Mouse (Mus musculus): ENCODE measurements around the gene Ttll12.

Ttll12 gene

DNA sequence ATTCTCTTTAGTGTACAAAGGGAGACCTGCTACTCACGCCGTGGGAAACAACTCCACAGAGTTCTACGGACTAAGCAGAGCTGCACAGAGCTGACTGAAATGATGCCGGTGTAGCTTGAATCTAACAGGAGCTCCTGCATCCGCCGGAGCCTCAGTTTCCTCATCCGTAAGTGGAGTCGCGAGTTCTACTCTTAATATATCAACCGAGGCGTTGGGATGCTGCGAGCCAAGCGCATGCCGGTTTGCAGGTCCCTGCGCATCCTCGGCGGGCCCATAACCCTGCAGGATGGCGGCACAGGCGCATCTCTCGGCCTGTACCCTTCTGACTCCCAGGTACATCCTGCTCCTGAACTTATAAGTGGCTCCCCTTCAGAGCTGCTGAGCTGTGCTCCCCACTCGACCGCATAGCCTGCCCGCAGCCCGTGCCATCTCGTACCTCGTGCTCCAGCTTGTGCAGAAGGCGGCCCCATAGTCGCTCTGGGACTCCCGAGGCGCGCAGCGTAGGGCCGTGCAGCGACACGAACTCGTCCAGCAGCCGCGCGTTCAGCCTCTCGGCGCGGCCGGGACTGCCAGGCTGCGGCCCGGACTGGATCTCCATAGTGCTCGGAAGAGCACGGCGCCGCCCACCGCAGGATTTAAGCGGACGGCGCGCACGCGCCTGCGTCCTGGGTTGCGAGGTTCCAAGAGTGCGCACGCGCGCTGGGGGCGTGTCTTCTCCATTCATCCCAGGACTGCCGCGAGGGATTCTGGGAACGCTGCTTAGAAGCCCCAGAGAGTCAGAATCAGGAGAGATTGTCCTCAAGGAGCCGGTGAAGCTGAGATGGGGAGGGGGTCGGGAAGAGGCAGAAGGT is at the start of gene Ttll12:
Gene Ttll12 (minus strand): TSS at position 645 of the 851 bp plus-strand sequence.
- peak; percentile 68 for DNase-seq (ENCODE audit: low spot score)

DNA sequence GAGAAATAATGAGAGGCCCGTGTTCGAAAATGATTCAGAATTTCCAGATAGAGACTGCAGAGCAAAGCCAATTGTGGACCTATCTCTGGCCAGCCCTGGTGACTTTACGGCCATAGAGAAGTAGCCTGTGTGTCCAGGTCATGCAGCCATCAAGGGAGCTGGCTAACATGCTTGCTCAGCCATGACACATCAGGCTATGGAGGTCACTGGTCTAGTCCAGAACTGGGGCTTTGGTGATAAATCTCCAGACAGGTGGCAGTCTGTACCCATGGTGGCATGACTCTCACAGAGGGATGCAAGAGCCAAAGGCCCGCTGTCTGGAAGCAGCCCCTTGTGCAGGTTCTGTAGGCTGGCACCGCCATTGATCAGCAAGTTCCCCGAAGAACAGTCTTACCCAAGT is 47.6 kb upstream of the Ttll12 start:
- no peak for DNase-seq (ENCODE audit: low spot score)

DNA sequence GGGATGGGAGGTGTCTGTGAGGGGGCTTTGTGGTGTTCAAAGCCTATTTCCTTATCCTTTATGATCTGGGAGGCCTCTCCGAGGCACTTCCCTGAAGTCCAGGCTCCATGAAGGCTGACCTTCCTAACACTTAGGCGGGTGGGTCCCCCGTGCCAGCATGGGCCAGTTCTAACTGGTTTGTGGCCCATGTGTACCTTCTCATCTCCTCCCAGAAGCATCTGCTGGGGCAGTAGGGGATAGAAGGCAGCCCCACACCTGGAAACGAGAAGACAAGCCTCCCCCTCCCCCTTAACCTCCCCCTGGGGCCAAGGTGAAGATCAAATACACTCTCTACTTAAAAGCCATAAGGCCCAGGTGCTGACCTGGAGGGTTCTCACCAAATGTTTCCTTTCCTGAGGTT is 45.3 kb upstream of the Ttll12 start:
- no peak for DNase-seq (ENCODE audit: low spot score)

DNA sequence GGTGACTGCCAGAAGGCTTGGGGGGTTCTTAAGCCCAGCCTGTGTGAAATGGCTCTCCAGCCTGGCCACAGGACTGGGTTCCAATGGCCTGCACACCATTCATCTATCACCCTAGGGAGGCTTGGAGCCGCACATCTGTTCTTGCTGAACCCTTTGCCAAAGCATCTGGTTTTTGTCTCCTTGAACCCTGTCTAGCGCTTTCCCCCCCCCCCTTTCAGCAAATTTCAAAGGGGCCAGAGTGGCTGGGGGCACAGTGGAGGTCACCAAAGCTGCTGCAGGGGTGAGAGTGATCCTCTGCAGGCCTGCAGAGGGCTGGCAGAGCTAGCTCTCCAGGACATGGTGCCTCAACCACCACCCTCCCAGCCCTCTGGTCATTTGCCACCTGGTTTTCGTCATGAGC is 44.2 kb upstream of the Ttll12 start:
- DNase-seq (ENCODE audit: low spot score), result no peak

DNA sequence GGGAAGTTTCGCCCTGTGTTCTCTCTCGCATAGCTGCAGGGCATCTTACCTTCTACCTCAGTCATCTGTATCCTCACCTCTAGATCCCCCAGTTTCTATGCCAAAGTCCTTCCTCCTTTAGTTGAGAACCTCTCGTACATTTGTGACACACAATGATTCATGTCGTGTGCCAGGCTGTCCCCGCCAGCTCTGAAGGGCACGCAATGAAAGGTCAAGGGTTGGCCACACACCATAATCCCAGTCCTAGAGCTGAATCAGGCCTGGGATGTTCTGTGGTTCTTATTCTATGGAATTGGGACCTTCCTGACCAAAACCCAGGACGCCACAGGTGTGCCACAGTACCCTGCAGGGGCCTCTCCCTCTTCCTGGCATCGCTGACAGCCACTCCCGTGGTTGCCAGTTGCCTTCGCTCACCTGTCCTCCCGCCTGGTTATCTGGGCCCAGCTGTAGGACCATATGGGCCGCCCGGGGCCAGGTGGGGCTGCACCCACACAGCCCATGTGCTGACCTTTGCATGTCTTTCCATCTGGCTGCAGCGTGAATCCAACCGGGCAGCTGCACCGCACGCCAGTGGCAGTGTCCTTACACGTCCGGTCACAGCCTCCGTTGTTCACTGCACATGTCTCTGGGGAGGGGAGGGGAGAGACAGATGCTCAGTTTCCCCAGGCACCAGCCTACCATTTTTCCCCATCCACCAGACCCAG is 43.4 kb upstream of the Ttll12 start:
- DNase-seq (ENCODE audit: low spot score), result no peak

DNA sequence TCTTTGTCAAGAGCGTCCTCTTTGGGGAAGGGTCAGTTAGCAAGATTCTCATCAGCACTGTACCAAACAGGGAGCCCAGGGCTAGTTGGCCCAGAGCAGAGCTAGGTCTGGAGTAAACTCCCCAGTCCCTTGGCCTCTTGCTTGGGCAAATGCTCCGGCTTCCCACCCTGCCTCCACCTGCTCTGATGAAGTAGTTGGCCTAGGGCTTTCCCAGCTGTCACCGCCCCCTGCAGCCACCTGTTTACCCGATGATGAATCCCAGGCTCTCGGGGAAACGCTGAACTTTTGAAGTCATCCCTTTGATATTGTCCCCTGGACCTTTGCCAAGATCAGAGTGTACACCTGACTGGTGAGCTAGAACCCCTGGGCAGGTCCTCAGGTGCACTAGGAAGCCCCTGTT is 41.8 kb upstream of the Ttll12 start:
- DNase-seq (ENCODE audit: low spot score), result no peak

DNA sequence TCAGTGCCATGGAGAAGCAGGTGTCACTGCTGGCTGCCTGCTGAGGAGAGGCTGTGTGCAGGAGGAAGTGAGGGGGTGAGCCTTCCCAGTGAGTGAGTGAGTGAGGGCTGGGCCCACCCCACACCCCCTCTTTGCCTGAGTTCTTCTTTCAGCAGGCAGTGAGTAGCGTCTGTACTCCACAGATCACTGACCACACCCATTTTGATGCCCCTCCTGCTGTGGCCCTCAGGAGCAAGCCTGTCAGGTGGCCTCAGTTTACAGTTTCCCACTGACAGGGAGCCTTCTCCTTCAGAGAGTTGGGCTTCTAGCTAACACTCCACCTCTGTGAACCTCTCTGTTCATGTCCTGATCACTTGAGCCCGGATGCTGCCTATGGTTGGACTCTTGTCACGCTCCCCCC is 40.3 kb upstream of the Ttll12 start:
- DNase-seq (ENCODE audit: low spot score), result no peak

DNA sequence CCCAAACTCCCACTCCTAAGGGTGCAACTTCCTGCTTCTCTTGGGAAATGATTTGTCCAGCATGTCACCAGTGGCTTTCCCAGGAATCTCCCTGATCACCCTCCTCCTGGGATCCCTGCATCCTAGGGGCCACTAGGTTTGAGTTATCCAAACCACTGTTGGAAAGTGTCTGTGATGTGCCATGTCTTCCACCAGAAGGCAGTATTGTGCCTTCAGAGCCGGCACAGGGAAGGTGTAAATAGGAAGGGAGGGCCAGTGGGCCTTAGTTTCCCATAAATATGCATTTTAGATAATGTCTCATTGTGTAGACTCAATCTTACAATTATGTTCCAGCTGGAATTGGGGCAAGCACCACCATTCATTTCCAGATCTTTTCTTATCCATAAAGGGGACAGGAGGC is 39.1 kb upstream of the Ttll12 start:
- no peak for DNase-seq (ENCODE audit: low spot score)

DNA sequence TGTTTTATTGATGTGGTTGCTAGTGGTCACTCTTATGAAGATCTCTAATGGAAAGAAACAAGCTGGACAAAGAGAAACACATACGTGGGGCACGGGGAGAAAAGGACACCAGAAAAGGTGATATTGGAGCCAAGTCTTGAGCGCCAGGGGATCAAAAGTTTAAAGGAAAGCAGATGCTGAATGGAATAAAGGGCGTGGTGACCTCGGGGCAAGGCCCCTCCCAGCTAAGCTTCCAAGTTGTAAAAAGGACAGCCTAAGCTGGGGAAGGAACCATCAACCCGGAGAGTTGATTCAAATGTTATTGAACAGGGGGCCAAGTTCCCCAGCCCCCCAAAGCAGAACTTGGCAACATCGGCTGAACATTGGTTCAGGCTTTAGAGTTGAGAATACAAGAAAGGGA is 36.1 kb upstream of the Ttll12 start:
- DNase-seq (ENCODE audit: low spot score), result no peak

DNA sequence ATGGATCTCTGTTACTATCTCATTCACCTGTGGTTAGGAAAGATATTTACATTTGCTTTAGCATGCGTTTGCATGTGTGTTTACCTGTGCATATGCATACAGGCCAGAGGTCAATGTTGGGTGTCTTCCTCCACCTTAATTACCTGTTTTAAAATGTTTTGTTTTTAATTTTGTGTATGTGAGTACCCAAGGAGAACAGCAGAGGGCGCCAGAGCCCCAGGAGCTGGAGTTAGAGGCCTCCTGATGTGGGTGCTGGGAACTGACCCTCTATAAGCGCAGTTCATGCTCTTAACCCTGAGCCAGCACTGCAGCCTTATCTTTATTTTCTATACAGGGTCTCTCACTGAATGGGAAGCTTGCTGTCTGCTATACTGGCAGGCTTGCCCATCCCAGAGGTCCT is 34.8 kb upstream of the Ttll12 start:
- no peak for DNase-seq (ENCODE audit: low spot score)

DNA sequence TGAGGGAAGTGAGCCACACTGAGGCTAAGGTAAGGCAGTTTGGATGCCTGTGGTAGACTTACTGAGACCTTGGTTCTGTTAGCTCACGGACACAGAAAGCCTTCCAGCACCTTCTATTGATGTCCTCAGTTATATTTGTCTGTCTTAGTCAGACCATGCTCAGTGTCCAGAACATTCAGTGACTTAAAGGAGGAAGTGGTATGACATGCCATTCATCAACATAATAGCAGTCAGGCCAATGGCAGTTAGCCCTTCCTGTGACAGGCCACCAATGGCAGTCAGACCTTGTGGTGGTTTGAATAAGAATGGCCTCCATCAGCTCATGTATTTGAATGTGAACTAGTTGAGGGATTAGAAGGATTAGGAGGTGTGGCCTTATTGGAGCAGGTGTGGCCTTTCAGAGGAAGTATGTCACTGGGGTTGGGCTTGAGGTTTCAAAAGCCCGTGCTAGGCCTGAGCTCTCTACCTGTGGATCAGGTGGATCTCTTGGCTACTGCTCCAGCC is 31.2 kb upstream of the Ttll12 start:
- no peak for DNase-seq (ENCODE audit: low spot score)

DNA sequence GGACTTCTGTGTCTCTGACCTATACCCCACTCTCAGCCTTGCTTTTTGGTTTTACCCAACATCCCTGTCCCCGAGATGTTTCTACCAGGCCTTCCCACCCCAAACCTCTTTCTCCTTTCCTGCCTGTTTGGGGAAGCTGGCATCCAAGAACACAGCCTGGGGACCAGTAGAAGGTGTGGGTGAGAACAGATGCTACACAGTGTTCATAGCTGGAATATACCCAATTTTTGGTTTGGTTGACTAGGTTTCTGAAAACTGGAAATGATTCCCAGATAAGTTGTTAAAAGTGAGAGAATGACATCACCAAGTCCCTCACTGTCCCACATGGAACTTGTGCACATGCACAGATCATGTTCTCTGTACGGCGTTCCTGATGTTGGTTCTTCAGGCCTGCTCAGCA is 20.3 kb upstream of the Ttll12 start:
- no peak for DNase-seq (ENCODE audit: low spot score)

DNA sequence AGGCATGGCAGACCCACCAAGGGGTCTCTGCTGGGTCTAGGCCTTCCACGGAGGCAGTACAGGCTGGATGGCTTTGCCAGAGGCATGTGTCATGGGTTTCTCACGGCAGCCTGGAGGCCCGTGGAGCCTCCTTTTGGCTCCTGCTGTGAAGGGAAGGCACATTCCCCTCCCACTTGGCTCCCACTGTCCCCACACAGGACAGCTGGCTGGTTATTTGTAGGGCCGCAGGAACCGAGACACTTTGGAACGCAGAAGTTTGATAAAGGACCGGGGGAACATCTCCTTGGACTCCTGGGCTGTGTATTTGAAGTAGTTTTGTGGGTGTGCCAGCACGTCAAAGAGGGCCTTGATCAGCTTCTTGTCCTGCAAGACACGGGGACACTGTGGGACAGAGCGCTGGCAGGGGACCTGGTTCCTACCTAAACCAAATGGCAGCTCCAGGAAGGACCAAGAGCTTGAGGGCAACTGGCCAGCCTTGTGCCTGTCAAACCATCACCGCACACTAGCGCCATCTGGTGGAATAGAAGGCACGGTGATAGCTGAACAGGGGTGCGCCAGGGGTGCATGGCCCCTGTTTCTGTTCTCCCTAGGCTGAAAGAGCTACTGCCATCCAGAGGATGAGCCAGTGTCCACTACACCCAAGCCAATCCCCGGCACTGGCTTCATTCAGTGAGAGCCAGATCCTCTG is 12.3 kb upstream of the Ttll12 start:
- peak; percentile 65 for DNase-seq (ENCODE audit: low spot score)

DNA sequence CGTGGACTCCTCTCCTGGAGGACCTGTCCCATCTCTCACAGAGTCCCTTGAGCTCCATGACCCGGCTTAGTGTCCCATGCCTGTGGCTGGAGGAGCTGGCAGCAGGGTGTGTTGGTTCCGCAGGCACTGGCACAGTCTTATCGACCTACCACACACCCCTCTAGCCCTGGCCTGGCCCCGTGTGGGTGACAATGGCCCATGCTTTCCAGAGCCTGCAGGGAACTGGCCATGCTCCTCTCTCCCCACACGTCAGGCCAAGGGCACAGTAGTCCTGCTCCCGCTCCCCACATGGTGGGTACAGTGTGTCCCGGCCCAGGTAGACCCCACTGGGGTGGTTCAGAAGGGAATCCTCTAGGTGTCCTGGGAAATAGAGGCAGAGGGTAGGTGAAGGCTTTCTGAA is 11.7 kb upstream of the Ttll12 start:
- DNase-seq (ENCODE audit: low spot score), result no peak

DNA sequence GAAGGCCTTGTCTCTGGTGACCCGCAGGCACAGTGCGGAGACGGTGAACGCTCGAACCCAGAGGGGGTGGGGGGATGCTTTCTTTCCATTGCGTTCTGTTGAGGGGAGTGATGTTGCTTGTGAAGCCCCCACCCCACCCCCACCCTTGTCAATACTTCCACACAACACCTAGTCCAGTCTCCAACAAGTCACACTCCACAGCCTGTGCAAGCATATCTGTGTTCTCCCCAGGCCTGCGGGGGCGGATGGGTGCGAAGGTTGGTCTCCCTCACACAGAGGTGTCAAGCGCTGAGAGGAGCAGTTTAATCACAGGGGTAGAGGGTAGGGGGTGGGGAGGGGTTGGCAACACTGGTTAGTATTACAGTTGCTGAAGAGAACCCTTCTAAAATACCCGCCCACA is 11.3 kb upstream of the Ttll12 start:
- DNase-seq (ENCODE audit: low spot score), result no peak

DNA sequence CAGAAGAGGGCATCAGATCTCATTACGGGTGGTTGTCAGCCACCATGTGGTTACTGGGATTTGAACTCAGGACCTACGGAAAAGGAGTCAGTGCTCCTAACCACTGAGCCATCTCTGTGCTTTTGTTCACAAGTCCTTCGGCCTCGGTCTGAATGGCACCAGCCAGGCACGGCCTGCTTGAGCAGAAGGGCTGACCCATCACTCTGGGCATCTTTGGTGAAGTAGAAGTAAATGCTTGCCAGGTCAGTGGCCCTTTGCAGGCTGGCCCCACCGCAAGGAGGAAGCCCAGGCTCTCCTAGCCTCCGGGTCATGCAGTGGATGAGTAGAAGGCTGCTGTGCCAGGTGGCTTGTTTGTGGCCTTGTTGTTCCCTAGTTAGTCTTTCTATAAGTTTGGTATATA is 8.5 kb upstream of the Ttll12 start:
- DNase-seq (ENCODE audit: low spot score), result no peak

DNA sequence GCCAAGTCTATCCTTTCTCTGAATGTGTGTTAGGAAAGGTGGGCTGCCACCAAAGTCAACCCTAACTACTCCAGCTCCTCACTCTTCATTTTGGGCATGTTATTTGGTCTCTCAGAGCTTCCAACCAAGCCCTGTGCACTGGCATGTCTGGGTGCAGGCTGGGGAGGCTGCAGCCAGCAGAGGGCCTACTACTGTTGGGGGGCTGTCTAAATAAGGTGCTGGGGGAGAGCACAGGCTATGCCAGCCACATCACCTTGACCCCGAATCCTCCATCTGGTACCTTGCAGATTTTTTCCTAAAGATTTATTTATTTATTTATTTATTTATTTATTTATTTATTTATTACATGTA is 8.1 kb upstream of the Ttll12 start:
- no peak for DNase-seq (ENCODE audit: low spot score)

DNA sequence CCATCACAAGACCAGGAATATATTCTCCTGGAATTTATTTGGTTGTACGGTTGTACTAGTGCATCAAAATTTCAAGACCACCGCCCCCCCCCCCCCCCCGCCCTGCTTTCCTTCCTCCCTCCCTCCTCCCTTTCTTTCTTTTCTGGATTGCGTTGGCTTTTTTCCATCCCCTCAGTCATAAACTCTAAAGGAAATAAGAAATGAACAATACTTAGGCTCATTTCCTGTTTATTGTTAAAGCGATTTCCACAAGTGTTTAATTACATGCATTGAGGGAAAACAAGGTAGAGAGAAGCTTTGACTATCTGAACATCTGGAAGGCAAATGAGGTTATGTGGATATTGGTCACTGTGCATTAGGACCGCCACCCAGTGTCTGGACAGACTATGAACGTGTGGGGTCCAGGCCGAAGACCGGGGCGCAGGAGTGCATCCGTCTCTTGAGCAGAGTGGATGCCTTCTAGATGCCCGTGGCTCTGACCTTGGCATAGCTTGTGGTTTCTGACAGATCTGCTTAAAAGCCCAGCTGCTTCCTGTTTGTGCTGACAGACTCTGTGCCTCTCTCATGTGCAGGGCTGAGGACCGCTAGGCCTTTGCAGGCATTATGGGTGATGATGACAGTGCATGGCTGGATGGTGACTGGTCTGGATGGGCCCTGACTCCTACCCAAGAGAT is 7.6 kb upstream of the Ttll12 start:
- peak; percentile 89 for DNase-seq (ENCODE audit: low spot score)

DNA sequence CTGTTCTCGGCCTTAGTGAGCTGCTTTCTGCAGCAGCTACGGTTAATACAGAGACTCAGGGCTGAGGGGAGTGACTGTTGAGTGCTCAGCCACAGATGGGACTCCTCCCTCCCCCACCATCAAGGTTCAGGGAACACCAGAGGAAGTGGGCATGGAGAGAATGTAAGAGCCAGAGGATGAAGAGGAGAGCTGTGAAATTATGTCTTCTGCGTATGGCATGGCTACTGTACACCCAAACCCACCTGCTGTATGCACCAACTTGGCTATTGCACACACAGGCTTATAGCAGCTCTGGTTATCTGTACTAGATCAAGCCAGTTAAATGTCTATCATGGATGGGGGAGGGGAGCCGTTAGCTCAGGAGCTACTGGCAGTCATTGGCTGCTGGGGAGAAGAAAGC is 6.2 kb upstream of the Ttll12 start:
- no peak for DNase-seq (ENCODE audit: low spot score)

DNA sequence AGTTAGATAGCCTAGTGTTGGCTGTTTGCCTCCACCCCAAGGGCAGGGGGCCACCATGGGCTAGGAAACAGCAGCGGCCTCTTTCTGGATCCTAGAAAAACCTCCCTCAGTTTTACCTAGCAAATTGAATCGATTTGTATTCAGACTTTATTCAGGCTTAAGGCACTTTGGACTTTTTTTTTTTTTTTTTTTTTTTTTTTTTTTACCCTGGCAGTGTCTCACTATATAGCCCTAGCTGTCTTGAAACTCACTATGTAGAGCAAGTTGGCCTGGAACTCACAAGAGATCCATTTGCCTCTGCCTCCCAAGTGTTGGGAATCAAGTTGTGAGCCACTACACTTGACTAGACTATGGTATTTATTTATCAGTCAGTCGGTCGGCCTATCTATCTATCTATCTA is 1.9 kb upstream of the Ttll12 start:
- no peak for DNase-seq (ENCODE audit: low spot score)

DNA sequence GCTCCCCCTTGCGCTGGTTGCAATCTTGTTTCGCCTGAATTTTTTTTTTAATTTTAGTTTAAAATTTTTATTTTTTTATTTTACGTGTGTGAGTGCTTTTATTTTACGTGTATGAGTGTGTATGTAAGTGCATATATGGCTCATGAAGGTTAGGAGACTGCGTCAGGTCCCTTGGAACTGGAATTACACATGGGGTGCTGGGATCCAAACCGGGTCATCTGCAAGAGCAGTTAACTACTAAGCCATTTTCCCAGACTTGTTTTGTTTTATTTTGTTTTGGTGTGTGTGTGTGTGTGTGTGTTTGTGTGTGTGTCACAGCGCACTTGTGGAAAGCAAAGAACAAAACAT is 381 bp upstream of the Ttll12 start:
- DNase-seq (ENCODE audit: low spot score), result no peak

DNA sequence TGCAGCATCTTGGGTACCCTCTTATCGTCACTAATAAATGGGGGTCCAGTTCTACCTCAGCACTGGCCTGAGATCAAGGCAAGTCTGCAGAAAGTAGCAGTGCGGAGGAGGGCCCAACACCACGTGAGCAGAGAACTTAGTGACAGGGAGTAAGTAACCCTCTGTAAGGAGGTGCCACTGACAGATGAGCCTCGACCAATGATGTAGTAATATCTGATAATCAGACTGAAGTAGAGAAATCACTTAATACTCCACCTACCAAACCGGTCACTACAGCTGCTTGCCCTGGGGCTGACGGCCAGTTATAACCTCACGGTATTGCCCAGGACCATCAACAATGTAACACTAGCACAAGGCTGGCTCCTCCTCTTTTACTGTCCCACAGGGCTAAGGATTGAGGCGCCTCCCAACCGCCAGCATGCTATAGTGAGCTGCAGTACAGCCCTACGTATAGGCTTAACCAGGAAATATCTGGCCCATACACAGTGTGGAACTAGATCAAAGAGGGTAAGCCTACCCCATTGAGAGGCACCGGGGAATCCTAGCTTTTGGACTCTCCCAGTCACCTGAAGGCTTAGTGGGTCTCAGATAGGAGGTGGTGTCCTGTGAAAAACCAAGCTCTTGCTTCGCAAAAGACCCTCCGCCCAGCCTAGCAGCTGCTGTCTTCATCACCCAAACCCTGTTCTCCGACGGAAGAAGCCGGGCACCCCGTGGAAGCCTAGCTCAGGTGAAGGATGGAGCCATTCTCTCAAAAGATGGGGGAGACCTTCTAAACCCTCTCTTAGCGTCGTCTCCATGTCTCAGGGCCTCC is 1.1 kb downstream of the Ttll12 start:
- no peak for DNase-seq (ENCODE audit: low spot score)
